Mouse (Mus musculus) cerebellum, adult 8-10 months (tissue): ENCODE data around the gene Slfn9.
"Not testable (repeated sequence)": the region's sequence is repeated elsewhere in the genome, so short reads cannot be mapped to it uniquely, and the experiment has no call there.

ENCODE experiments used
- DNase-seq: peaks from one replicate; pipeline ENCODE4 v3.0.0; 2022

The Slfn9 gene

GRCm38 (mm10) chr11:82954631-82955030 is 37.0 kb downstream of the Slfn9 start:
- no peak for DNase-seq

- no peak for DNase-seq
Measured at GRCm38 (mm10) chr11:82952612-82953542, 38.8 kb downstream of the Slfn9 start.

GRCm38 (mm10) chr11:82951865-82952611 is 39.6 kb downstream of the Slfn9 start:
- DNase-seq: no peak

GRCm38 (mm10) chr11:82950736-82951481 is 40.7 kb downstream of the Slfn9 start, which contains the start of gene Slfn5:
Gene Slfn5 (plus strand): TSS chr11:82951349.
- DNase-seq: no peak

GRCm38 (mm10) chr11:82949036-82949435 is 42.6 kb downstream of the Slfn9 start:
- DNase-seq: no peak

GRCm38 (mm10) chr11:82947457-82947856 is 44.2 kb downstream of the Slfn9 start:
- DNase-seq: no peak

GRCm38 (mm10) chr11:82945636-82946035 is 46.0 kb downstream of the Slfn9 start:
- DNase-seq: no peak

- DNase-seq: no peak
Measured at GRCm38 (mm10) chr11:82943336-82943735, 48.3 kb downstream of the Slfn9 start.

- DNase-seq: no peak
Measured at GRCm38 (mm10) chr11:82933186-82933585, 58.4 kb downstream of the Slfn9 start.

GRCm38 (mm10) chr11:82931671-82932450 is 59.8 kb downstream of the Slfn9 start:
- not testable (repeated sequence) for DNase-seq

- not testable (repeated sequence) for DNase-seq
Measured at GRCm38 (mm10) chr11:82931161-82931560, 60.5 kb downstream of the Slfn9 start.

- DNase-seq: not testable (repeated sequence)
Measured at GRCm38 (mm10) chr11:82930391-82930955, 61.2 kb downstream of the Slfn9 start.

- no peak for DNase-seq
Measured at GRCm38 (mm10) chr11:82929633-82929950, 62.0 kb downstream of the Slfn9 start.

- no peak for DNase-seq
Measured at GRCm38 (mm10) chr11:82928897-82929632, 62.6 kb downstream of the Slfn9 start.
